ENCODE assay signal across 7 mouse cellular contexts in genomic region chr9:66599577-66599976, GRCm38 (mm10). TPM values are rescaled to one million over a fixed set of nuclear protein-coding genes. Genes with fewer than 3 reads are reported as not detected.
DNase-seq lines count a peak whose midpoint lies in the region; ATAC-seq and TF ChIP-seq lines count a peak whose summit lies in the region.

No protein-coding gene starts in this region.

- no peaks in the 10 kb centered on the region for H3K27me3 ChIP-seq in stomach, postnatal 0 days (ENCODE audit: control insufficient read depth, insufficient read depth, low read length)

- no peak overlapping the region for H3K4me2 ChIP-seq in stomach, postnatal 0 days (replicated peaks; ENCODE audit: low read depth)

- peak; percentile 32 for DNase-seq in ovary, adult 18-20 months (ENCODE audit: low spot score)
- DNase-seq in ovary, postnatal 14 days (ENCODE audit: low spot score): no peak
- peak; percentile 85 for DNase-seq in lung, postnatal 25 days (ENCODE audit: low spot score)
- peak; percentile 45 for DNase-seq in stomach, postnatal 0 days (ENCODE audit: low spot score)
- DNase-seq in cerebellum, adult 18-20 months: no peak

- peak overlapping the region; percentile 85 for H3K27ac ChIP-seq in bone marrow macrophage, adult 2 months (ENCODE audit: insufficient read depth, low read depth, low read length)
- H3K27ac ChIP-seq in stomach, postnatal 0 days (replicated peaks): no peak overlapping the region

- WGBS in stomach, postnatal 0 days: 25% methylated on average over 4 of the region's 4 CpGs

- H3K36me3 ChIP-seq in stomach, postnatal 0 days (ENCODE audit: control insufficient read depth, insufficient read depth, low read length): no peaks in the 10 kb centered on the region

- no peak for TF ChIP-seq EP300 in stomach, postnatal 0 days (optimal IDR thresholded peaks at IDR 0.05)

- no peak for TF ChIP-seq POLR2A in bone marrow macrophage, adult 2 months (IDR thresholded peaks at IDR 0.05; ENCODE audit: borderline replicate concordance, low read depth, low read length)

- no peak overlapping the region for H3K9ac ChIP-seq in stomach, postnatal 0 days (ENCODE audit: low read length)

- peak; percentile 95 to 98 for ATAC-seq in hematopoietic stem cell, adult 5-6 weeks (replicated peaks in 1 of 2; ENCODE audit: insufficient read depth in 1 of 2, low FRiP score in 2 of 2, low TSS enrichment in 1 of 2, low read depth in 1 of 2, poor library complexity in 2 of 2, severe bottlenecking in 2 of 2)
- peak; percentile 55 for ATAC-seq in stomach, postnatal 0 days (ENCODE audit: low FRiP score, low TSS enrichment)

- no peaks in the 10 kb centered on the region for H3K9me3 ChIP-seq in stomach, postnatal 0 days (ENCODE audit: control insufficient read depth, low read length)

- H3K4me3 ChIP-seq in bone marrow macrophage, adult 2 months (ENCODE audit: insufficient read depth, low read length): no peak overlapping the region
- no peak overlapping the region for H3K4me3 ChIP-seq in stomach, postnatal 0 days (ENCODE audit: low read depth, low read length)

- H3K4me1 ChIP-seq in bone marrow macrophage, adult 2 months (ENCODE audit: control insufficient read depth, insufficient read depth, low read length): peaks cover 43% of the 10 kb centered on the region
- no peaks in the 10 kb centered on the region for H3K4me1 ChIP-seq in stomach, postnatal 0 days (replicated peaks; ENCODE audit: control insufficient read depth, insufficient read depth)

- no peak for TF ChIP-seq CTCF in bone marrow macrophage, adult 2 months (IDR thresholded peaks at IDR 0.05; ENCODE audit: low read depth, low read length)
- no peak for TF ChIP-seq CTCF in stomach, postnatal 0 days (IDR thresholded peaks at IDR 0.05; ENCODE audit: low read depth)

RNA-seq across cellular contexts. Expression of gene Usp3, which starts 6.6 kb away (rescaled TPM):
- 63.3 and 64.4 TPM in 2 replicates for polyA plus RNA-seq in bone marrow macrophage, adult 2 months (2012; ENCODE audit: insufficient read depth, insufficient read length, missing spikeins)
- total RNA-seq in hematopoietic stem cell, adult 5-6 weeks (2017): 39.4 and 70.8 TPM in 2 replicates
- polyA plus RNA-seq in stomach, postnatal 0 days (2015; fragmentation: Nextera tagmentation; extraction: Ambion mirVana): 42.2 and 49.2 TPM in 2 replicates

Comparison
In these comparisons a context has a peak if more than half of its experiments do, and no peak if none do; other contexts are left out.
1. DNase-seq: peak in ovary, adult 18-20 months (single experiment), lung, postnatal 25 days (single experiment) and stomach, postnatal 0 days (single experiment); none in ovary, postnatal 14 days (single experiment) and cerebellum, adult 18-20 months (0 of 2).